Mouse (Mus musculus): ENCODE results near the gene Gm14409.
"Not testable (repeated sequence)": the region's sequence is repeated elsewhere in the genome, so short reads cannot be mapped to it uniquely, and the experiment has no call there.

Gene Gm14409

GRCm38 (mm10) chr2:177266936-177267335 lies at the start of gene Gm14409:
Gm14409 (minus strand) TSS chr2:177267036.
- not testable (repeated sequence) for DNase-seq

DNA sequence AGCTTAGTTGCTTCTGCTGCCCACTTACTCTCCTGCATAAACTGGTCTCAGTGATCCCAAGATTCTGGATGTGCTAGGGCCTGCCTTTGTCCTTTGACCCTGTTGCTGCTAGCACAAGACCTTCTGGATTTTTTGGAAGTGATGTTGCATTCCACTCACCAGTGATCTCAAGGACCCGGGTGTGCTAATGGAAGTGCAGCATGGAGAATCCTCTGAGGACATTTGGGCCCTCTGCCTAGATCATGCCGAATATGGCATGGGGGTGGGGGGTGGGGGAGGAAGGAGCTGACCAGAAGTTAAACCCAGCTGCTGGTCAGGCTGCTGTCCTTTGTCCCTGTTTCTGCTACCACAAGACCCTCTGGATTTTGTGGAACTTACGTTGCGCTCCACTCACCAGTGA lies 42.8 kb upstream of the Gm14409 start:
- not testable (repeated sequence) for DNase-seq

GRCm38 (mm10) chr2:177304980-177305379 lies 38.1 kb upstream of the Gm14409 start:
- DNase-seq, result not testable (repeated sequence)

DNA sequence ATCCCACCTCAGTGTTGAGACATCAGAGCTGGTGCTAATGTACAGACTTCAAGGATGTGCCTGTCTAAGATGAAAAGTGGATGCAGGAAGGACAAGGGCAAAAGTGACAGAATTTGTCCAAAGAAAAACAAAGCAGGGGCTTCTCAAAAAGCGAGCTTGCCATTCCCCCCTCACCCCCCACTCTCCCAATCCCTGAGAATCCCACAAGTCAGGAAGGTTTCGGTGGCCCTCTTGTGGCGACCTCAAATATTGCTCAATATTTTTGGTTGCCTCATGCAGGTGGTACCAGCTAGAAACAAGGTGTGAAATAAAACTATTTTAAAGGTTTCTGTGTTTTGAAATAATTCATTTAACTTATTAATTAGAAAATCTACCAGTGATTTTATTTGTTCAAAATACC lies 16.9 kb upstream of the Gm14409 start:
- not testable (repeated sequence) for DNase-seq

GRCm38 (mm10) chr2:177277754-177278153 lies 10.9 kb upstream of the Gm14409 start:
- not testable (repeated sequence) for DNase-seq

- not testable (repeated sequence) for DNase-seq
Observed at GRCm38 (mm10) chr2:177272237-177272636, 5.4 kb upstream of the Gm14409 start.

- DNase-seq, result not testable (repeated sequence)
Observed at GRCm38 (mm10) chr2:177247449-177247848, 19.4 kb downstream of the Gm14409 start.

DNA sequence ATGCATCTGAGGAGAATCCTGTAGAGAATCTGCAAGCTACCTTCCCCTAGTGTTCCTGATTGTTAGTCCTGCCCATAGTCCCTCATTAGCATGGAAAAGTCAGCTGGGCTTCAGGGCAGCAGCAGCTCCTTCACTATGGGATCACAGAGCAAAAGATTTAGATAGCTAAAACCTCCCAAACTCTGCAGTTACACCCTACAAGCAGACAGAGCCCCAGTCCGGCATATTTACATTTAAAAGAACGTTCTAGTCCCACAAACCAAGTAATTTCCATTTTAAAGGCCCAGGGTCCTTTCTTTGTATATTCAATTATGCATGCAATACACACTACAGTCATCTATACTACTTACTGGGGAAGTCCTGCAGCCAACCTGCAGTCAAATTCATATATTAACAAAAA lies 36.4 kb downstream of the Gm14409 start:
- not testable (repeated sequence) for DNase-seq

All from layer of hippocampus, adult 9-11 months (tissue).